Mouse (Mus musculus) right cerebral cortex, postnatal 25 days (tissue): Measurements from ENCODE around the gene Lyrm1.

ENCODE experiments used
- DNase-seq: peaks from one replicate; pipeline ENCODE4 v3.0.0; 2022

Lyrm1 gene

GRCm38 (mm10) chr7:119892198-119892597, 3.5 kb upstream of the Lyrm1 start:
- no peak for DNase-seq

GRCm38 (mm10) chr7:119892742-119893141, 2.9 kb upstream of the Lyrm1 start:
- DNase-seq: no peak

GRCm38 (mm10) chr7:119894818-119895544, 680 bp upstream of the Lyrm1 start:
- peak; percentile 5 for DNase-seq

GRCm38 (mm10) chr7:119897521-119898109, 2.0 kb downstream of the Lyrm1 start:
- no peak for DNase-seq

GRCm38 (mm10) chr7:119898247-119898856, 2.7 kb downstream of the Lyrm1 start:
- no peak for DNase-seq

- no peak for DNase-seq
These were observed 3.9 kb downstream of the Lyrm1 start for GRCm38 (mm10) chr7:119899386-119900057.

- no peak for DNase-seq
These were observed 11.0 kb downstream of the Lyrm1 start for GRCm38 (mm10) chr7:119906523-119907215.

- DNase-seq: no peak
These were observed 16.1 kb downstream of the Lyrm1 start for GRCm38 (mm10) chr7:119911727-119912126.

GRCm38 (mm10) chr7:119920457-119920856, 24.8 kb downstream of the Lyrm1 start:
- DNase-seq: no peak

GRCm38 (mm10) chr7:119921054-119921453, 25.4 kb downstream of the Lyrm1 start:
- DNase-seq: no peak

GRCm38 (mm10) chr7:119928783-119929440, 33.3 kb downstream of the Lyrm1 start:
- DNase-seq: no peak

- DNase-seq: no peak
These were observed 40.7 kb downstream of the Lyrm1 start for GRCm38 (mm10) chr7:119936321-119936720.

GRCm38 (mm10) chr7:119937036-119937435, 41.4 kb downstream of the Lyrm1 start:
- DNase-seq: no peak

GRCm38 (mm10) chr7:119941569-119941968, 45.9 kb downstream of the Lyrm1 start:
- DNase-seq: no peak

- no peak for DNase-seq
These were observed 58.4 kb downstream of the Lyrm1 start for GRCm38 (mm10) chr7:119954047-119954446.

- no peak for DNase-seq
These were observed 61.8 kb downstream of the Lyrm1 start for GRCm38 (mm10) chr7:119957421-119957820.

- no peak for DNase-seq
These were observed 63.4 kb downstream of the Lyrm1 start for GRCm38 (mm10) chr7:119959091-119959490.

- DNase-seq: no peak
These were observed 63.8 kb downstream of the Lyrm1 start for GRCm38 (mm10) chr7:119959491-119959890.

- no peak for DNase-seq
These were observed 64.3 kb downstream of the Lyrm1 start for GRCm38 (mm10) chr7:119960006-119960405.

- DNase-seq: no peak
These were observed 64.9 kb downstream of the Lyrm1 start for GRCm38 (mm10) chr7:119960546-119960945.

GRCm38 (mm10) chr7:119961107-119961506, 65.4 kb downstream of the Lyrm1 start:
- no peak for DNase-seq

- no peak for DNase-seq
These were observed 69.5 kb downstream of the Lyrm1 start for GRCm38 (mm10) chr7:119965205-119965604.
